Mouse (Mus musculus) 3134 (cell line): Measurements from ENCODE around the gene Usp36.

Experiments
- DNase-seq: peaks from one replicate; pipeline ENCODE4 v3.0.0-alpha.2; 2011; ENCODE audit warnings: low spot score; ENCODE audit not compliant: insufficient read length; ENCODE audit errors: extremely low read depth

Usp36 gene

GRCm38 (mm10) chr11:118225056-118225836 is 64.8 kb downstream of the Usp36 start:
- DNase-seq = no peak

GRCm38 (mm10) chr11:118223416-118224067 is 66.5 kb downstream of the Usp36 start:
- no peak for DNase-seq

DNA sequence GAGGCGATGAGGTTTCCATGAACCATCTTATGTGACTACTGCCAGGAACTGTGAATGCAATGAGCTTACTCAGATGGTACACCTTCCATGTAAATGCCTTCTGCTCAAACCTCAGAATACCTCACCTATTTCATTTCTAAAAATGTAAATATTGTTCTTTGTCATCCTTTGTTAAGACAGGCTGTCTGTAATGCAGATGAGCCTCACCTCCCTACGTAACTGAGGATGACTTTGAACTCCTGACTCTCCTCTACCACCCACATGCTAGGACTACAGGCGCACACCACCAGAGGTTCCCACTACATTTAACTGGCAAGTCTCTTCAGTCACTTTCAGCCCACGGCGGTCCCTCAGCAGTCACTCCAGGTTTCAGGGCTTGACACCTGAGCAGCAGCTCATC is 67.1 kb downstream of the Usp36 start:
- DNase-seq = no peak

GRCm38 (mm10) chr11:118222351-118222885 is 67.6 kb downstream of the Usp36 start:
- DNase-seq = no peak

- DNase-seq = no peak
Observed at GRCm38 (mm10) chr11:118220561-118221262, 69.3 kb downstream of the Usp36 start.

DNA sequence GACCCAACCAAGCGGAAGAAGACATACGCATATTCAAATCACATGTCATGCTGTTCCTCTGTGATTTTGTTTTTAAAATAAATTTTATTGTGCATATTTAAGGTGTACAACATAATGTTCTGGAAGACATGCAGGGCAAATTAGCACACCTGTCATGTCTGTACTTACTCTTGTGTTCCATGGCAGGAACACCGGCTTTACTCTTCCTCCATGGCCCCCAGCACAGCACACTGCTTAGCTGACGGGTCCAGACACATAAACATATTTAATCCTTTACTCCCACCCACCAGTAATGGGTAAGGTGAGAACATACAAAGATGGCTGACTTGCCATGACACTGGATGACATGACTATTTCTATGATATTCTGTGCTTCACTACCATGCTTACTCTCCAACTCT is 71.0 kb downstream of the Usp36 start:
- no peak for DNase-seq

- no peak for DNase-seq
Observed at GRCm38 (mm10) chr11:118216468-118216867, 73.6 kb downstream of the Usp36 start.

DNA sequence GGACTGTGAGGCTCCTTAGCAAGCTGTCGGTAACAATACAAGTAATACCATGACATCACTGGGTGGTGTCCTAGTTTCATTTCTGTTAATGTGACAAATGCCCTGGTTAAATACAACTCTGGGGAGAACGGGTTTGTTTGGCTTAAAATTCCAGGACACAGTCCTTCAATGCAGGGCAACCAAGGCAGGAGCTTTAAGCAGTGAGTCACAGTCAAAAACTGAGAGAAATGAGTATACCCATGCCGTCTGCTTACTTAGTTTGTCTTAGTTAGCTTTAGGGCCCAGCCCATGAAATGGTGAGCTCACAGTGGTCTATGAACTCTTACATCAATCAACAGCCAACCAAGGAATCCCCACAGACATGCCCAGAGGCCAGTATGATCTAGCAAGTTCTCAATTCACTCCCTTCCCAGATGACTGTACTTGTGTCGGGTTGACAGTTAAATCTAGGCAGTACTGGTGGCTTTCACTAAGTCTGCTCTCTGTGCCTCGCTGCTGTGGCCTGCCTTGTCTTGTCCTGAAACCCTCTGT is 74.1 kb downstream of the Usp36 start:
- peak; percentile 41 for DNase-seq

GRCm38 (mm10) chr11:118212636-118213112 is 77.4 kb downstream of the Usp36 start:
- peak; percentile 84 for DNase-seq

DNA sequence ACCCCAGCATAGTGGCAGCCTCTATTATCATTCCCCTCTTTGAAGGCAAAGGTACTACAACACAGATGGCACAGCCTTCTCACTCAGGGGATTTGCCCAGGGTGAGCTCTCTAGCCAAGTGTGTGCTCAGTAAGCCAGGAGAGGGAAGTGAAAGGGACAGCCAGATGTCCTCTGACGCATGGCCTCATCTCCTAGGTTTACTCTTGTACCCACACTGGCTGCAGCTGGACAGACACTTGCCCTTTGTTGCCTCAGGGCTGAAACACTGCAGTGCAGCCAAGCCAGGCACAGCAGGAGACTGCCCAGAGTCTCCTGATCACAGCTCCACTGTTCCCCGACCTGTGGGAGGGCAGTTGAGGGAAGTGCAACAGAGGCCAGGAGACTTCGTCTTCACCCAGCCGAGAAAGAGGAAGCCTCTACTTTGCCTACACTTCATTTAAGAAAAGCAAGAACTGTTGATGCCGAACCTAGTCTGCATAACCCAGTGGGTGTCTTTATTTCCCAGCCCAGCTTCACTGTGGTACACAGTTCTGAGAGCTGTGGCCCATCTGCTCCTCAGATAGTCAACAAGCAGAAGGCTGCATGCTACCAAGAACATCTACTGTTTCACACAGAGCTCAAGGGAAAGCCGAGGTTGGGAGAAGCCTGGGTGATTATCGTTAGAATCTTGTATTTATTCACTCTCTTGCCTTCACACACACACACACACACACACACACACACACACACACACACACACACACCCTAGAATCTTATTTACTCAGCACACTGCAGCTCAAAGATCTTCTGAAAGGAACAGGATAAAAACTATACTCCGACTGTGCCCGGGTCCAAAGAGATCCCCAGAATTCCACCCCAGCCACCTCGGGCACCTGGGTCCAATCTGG is 78.1 kb downstream of the Usp36 start:
- DNase-seq = peak; percentile 65

GRCm38 (mm10) chr11:118210962-118211361 is 79.1 kb downstream of the Usp36 start:
- DNase-seq = no peak

DNA sequence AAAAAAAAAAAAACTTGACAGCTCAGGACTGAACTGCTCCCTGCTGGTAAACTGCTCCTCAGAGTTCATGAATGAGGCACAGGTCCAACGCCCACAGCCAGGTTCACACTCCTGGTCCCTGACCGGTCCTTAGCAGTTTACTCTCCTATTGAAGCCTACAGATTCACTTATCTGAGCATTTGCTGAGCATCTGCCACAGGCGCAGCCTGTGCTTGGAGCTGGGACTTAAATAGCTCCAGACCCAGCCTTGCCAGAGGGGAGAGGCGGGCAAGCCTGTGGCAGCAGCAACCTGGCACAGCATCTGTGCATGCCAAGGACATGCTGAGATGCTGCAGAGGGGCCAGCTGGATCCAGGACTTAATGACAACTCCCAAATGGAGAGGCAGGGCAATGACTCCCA is 79.9 kb downstream of the Usp36 start:
- DNase-seq = no peak
